Mouse (Mus musculus) right cerebral cortex, postnatal 14 days (tissue): ENCODE data around the gene Dock1.

Source experiments
- DNase-seq: peaks from one replicate; pipeline ENCODE4 v3.0.0; 2022

Dock1 gene

DNA sequence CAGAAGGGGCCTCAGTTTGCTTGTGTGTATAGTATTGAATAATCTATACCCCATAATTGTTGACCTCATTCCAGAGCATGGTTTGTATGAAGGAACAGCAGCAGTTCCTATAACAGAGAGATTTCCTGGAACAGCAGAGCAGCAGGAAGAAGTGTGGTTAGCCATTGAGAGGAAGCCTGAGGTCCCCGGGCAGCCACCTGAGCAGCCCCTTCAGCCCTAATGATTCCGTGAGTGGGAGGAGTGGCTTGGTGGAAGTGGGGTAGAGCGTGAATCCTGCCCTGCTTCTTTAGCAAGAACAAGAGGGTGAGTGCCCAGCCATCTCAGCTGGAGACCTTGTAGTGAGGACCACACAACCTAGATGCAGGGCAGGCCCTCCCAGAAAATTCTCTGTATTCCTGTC, 398.4 kb downstream of the Dock1 start:
- DNase-seq = no peak

GRCm38 (mm10) chr7:135076904-135077303, 406.4 kb downstream of the Dock1 start:
- no peak for DNase-seq

DNA sequence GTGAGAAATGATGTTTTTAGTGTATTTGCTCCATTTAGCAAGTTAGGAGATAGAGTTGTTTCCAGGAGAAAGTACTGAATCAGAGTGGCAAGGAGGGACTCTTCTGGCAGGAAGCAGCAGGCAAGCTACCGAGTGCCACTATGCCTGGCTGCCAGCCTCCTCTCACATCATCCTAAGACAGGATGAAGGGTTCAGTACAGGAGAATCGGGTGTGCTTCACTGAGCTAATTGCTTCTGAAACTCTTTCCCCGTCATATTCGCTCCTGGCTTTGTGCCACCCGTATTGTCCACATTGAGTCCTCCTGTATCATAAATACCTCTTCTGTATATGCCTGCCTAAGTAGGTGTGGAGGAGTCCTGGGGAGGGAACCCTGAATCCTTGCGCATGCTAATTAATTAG, 406.9 kb downstream of the Dock1 start:
- DNase-seq = no peak

DNA sequence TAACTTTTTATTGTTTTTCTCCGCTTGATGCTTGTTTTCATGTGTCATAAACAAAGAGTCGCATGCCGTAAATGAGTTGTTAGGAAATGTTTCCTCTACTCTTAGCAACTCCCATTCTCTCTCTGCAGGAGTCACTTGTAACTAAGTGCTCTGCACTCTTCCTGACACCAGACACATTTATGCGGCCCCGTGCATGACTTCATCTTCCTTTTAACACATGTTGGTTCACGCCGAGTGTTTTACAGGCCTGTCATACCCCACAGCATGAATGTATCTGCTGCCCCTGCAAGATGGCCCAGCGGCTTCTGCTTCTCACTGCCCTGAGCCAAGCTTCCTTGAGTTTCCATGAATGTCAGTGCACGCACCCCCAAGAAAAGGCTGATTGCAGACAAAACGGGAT, 407.4 kb downstream of the Dock1 start:
- DNase-seq = no peak

GRCm38 (mm10) chr7:135083421-135083820, 413.0 kb downstream of the Dock1 start:
- no peak for DNase-seq

GRCm38 (mm10) chr7:135084069-135084468, 413.6 kb downstream of the Dock1 start:
- no peak for DNase-seq

DNA sequence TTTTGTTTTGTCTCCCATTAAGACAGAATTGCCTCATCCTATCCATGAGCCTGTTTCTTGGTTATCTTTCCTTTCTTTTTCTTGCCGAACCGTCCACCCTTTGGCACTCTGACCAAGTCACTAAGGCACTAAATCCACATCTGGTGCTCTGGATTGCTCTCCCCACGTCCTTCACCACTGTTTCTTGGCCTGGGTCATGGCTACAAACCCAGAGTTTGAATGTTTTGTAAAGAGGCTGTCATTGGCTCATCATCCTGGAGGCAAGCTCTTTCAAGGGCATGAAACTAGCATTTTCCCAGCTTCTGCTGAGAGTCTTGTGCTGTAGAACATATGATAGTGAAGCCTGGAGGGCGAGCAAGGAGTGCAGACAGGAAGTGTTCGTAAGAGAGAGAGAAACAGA, 416.1 kb downstream of the Dock1 start:
- DNase-seq = no peak

GRCm38 (mm10) chr7:135089626-135090025, 419.2 kb downstream of the Dock1 start:
- DNase-seq = no peak

DNA sequence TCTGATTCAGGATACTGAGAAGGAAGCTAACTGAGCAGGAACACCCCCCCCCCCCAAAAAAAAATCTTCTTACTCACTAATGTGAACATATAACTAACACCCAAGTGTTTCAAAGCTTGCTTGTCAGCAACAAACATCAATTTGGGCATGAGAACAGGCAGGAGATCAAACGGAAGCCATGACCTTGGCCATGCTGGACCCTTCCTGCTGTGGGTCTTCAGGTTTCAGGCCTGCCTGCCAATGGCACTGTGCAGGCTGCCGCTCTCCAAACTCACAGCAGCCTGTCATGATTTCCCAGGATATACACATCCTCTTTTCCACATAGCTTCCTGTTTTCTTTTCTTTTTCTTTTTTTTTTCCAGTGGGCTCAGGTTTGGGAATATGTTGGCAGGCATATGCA, 423.4 kb downstream of the Dock1 start:
- DNase-seq = no peak

DNA sequence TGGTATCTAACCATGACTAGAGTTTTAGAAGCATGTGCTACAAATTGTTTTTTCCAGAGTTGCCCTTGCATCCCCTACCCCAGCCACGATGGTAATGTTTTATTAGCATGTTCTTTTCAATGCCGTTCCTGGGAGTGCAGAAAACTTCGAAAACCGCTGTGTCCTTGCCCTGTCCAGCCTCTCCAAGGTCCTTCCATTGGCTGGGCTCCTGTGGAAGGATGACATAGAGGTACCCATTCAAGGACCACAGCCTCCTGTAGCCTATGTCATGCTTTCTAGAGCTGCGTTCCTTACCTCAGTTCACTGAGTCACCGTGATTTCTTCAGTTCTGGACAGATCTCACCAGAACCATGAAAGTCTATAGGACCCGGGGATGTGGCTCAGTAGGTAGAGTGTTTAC, 431.5 kb downstream of the Dock1 start:
- no peak for DNase-seq

GRCm38 (mm10) chr7:135106536-135106935, 436.1 kb downstream of the Dock1 start:
- DNase-seq = no peak

DNA sequence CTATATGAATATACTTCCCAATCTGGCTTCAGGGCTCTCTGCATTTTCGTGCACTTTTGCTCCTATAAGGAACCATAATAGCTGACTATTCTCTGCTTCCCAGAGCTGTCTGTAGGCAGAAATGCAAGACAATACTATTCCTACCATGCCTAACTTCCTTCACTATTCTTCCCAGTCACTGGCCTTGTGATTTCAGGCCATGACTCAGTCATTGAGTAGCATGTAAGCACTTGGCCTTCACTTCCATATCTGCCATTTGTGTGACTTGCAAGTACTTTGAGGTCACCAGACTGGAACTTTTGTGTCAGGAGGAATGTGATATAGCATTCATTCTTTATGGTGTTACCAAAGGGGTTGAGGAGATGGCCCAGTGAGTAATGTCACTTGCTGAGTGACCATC, 439.9 kb downstream of the Dock1 start:
- DNase-seq = no peak

DNA sequence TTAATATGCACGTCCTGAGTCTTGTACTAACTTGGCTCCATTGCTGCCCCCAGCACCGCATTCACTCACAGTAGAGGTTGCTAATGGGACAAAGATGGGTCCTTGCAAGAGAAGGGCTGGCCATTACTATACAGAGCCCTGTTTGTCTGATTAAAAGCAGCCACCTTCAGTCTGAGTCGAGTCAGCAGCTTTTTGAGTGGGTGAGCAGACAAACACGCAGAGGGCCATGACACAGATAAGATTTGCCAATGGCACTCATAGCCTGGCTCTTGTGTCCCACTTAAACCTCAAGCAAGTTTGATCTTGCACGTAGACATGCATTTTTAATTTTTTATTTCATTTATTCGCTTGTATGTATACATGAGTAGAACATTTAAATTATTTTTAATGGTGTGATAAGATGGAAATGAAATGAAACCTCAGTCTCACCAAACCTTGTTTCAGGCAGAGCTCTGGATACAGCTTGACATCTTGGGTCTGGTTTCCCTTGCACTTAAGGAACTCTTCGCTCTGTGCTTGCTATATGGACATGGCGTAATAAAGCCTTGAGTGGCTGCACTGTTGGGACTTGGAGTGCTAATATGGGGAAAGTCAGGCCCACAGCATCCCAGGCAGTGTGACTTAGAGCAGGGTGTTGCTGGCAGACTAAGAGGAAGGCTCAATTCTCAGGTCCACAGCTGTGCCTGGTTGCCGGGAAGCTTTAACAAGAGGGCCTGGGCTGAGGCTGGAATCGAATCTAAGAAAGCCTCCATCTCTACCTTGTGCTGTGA, 455.0 kb downstream of the Dock1 start:
- no peak for DNase-seq

DNA sequence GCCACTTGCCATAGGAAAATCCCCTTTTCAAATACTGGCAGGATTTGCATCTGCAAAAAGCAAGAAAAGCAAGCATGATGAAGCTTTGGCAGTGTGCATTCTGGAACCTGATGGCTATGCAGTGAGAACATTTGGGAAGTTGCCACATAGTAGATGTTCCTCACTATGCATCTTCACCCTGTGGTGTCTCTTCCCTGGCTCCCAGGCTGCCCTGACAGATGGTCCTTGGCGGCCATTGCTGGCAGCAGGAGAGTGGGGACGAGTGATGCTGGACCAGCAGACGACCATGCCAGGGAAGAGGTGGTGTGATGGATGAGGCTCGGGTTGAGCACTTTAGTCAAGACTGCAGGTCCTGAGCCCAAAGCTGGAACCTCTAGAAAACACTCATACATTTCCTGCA, 462.0 kb downstream of the Dock1 start:
- no peak for DNase-seq

GRCm38 (mm10) chr7:135134619-135135018, 464.2 kb downstream of the Dock1 start:
- no peak for DNase-seq

DNA sequence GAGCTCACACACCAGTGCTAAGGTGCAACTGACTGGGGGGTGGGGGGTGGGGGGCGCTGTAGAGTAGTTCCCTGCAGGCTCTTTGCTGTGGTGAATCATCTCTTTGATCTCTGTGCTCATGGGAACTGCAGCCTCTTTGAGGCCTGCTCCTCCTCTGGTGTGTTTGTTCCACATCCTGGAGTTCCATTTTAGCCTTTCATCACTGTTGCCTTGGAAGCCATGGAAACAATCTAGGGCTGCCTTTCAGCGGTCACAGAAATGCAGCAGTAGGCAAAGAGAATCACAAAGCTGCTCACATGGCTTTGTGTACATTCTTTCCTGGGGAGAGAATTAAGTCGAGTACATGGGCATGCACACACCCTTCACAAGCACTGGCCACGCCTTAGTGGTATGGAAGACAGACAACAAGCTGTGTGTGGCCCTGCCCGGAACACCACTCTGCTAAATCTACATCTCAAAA, 468.7 kb downstream of the Dock1 start:
- no peak for DNase-seq

DNA sequence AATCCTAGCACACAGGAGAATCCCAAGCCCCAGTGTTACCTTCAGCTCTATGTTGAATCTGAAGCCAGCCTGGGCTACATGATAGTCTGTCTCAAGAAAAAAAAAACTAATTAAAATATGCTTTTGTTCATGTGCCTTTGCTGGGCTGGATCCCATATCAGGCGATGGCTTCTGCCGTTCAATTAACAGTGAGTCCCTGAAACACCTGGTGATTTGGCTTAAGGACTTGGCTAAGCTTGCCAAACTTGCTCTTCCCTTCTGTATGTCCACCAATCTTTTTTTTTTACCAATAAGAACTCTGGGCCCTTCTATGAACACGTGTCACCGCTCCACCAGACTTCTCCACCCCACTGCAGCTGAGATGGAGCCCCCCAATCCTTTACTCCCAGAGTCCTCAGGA, 474.3 kb downstream of the Dock1 start:
- DNase-seq = no peak

GRCm38 (mm10) chr7:135150926-135151325, 480.5 kb downstream of the Dock1 start:
- no peak for DNase-seq

DNA sequence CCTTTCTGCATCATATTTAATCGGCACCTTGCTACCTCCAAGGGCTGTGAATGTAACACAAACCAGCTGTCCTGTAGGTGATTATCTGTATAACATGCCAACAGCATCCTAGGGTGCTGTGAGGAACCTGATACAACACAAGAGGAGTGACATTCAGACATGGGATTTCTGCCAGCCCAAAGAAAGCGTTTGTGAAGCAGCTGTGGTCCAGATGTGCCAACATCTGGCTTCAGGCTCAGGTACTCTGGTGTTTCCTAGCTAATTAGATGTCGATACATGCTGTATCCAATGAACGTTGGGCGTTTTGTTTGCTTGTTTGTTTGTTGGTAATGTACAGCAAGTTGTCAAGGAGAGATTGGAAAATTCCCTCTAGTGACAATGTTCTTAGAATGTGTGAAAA, 487.1 kb downstream of the Dock1 start:
- no peak for DNase-seq

DNA sequence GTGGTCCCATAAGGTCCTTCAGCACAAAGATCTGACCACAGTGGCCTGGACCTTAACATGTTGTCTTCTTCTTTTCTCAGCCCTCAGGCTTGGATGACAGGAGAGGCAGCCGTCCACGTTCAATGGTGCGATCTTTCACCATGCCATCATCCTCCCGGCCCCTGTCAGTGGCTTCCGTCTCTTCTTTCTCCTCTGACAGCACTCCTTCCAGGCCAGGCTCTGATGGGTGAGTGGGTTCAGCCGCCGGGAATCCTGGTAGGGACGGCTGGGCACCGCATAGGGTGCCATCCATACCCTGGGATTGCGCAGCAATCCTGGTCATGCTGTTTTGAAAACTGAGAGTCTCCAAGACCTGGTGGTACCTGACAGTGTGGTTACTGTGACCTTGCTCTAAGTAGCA, 487.9 kb downstream of the Dock1 start:
- DNase-seq = no peak

DNA sequence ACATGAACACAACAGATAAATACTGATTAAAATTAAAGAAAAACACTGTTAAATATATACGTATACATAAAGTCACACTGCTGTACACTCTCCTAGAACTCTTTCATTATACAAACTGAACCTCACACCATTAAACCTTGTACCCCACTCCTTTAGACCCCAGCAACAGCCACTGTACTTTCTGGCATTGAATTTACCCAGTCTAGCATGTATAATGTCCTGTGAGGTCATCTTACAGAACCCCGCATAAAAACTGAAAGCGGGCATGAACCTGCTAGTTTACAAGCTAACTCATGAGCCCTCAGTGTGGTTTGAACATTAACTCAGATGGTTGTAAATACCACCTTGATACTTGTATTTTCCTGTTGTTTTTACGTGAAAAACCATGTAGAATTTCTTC, 489.2 kb downstream of the Dock1 start:
- DNase-seq = no peak

GRCm38 (mm10) chr7:135165155-135165554, 494.7 kb downstream of the Dock1 start:
- peak; percentile 60 for DNase-seq

GRCm38 (mm10) chr7:135169936-135170335, 499.5 kb downstream of the Dock1 start:
- no peak for DNase-seq

DNA sequence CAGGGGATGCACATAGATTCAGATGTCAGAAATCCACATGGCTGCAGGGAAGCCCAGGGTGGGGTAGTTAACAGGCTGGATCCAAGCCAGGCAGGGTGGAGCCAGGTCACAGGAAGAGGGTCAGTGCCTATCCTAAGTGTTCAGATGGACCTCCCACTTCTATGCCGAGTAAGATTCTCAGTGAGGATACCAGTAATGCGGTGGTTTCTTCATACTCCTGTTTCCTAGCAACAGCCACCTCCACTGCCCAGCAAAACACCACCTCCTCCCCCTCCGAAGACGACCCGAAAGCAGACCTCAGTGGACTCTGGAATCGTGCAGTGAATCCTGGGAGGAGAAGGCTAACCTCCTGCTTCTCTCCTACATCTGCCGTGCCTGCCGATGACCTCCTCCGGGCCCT, 501.8 kb downstream of the Dock1 start:
- DNase-seq = no peak

DNA sequence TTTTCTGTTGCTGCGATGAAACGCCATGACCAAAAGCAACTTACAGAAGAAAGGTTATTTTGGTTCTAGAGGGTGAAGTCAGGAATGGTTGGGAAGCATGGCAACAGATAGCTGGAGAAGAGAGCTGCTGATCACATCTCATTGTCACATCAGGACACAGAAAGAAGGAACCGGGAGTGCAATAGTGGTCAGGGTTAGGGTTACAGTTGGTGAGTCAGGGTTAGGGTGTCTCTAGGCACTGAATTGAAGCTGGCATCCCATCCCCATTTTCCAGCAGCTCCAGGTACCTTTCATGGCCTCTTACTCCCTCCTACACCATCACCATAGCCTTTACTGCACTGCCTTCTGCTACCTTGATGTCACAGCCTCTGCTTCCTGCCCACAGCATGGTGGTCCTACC, 523.7 kb downstream of the Dock1 start:
- no peak for DNase-seq
